Mouse (Mus musculus) cerebellum, adult (tissue): ENCODE results near the gene Tmem63b.

ENCODE experiments used
- ATAC-seq: cut with Nextera tagmentation; 2 replicates; pipeline ENCODE4 v1.9.2; 2017; ENCODE audit warnings: mild to moderate bottlenecking, moderate library complexity, mixed read lengths; ENCODE audit not compliant: insufficient number of reproducible peaks, low FRiP score, low TSS enrichment

Tmem63b gene

DNA sequence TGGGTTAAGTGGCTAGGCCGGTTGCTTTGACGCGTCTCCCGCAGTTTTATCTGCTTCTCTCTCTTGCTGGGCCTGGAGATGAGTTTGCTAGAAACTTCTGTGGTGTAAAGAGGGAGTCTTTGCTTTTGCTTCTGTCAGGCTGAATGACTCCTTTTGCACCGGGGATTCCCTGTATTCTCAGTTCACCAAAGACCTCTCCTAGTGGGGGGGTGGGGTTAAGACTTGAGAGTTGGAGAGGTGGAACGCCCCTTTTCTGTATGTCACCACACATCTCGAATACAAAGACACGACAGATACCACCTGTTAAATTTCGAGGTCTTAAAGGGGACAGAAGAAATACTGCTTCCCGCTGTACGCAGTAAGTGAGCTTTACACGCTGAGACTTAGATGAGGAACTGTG lies at the start of gene Tmem63b:
Gene Tmem63b (minus strand): TSS at position 190 of the 400 bp plus-strand sequence.
- no peak for ATAC-seq

- ATAC-seq: 0 out of 2 replicates have a peak, but pooled peaks have one; percentile 32
These were observed 48.9 kb upstream of the Tmem63b start for GRCm38 (mm10) chr17:45735382-45736310.

DNA sequence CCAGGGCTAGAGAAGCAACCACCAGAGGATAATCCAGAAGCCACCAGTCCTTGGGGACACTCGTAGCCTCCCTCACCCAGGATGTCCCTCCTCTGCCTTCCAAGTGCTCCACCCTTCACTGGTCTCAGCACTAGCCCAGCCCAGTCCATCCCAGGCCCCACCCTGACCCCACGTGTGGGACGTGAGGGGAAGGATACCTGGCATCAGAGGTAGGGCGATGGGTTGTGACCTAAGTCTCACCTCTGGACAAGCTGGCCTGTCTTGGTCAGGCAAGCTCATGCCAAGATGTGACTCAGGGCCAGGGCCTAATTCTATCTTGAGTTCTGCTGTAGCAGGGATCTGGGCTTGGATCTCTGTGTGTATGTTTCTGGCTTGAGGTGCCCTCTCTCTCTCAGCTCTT lies 48.2 kb upstream of the Tmem63b start:
- no peak for ATAC-seq

GRCm38 (mm10) chr17:45734333-45734732 lies 47.6 kb upstream of the Tmem63b start:
- no peak for ATAC-seq

DNA sequence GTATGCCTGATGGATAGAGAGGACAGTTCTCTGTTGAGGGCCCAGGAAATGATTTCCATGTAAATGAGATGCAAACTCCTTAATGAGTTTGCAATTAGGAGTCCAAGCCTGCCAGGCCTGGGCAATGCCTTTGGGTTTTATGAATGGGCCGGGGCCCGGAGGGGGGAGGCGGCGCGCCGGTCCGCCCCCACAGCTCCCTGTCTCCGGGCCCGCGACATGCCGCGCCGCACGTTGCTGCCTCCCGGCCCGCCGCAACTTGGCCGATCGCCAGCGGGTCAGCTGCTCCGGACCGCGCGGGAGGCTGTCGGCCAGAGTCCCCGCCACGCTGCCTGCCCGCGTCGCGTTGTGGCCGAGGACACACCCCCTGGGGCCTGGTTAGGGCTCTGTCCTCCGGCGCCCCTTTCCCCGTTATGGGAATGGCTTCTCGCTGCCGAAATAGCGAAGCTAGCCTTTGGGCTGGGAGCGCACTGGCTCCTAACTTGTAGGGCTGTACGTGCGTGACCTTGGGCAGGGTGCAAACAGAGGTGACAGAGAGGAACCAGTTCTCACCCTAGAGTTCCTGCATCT lies 47.1 kb upstream of the Tmem63b start, which contains the start of gene 1600014C23Rik:
Gene 1600014C23Rik (minus strand): TSS at position 110 of the 567 bp plus-strand sequence.
- ATAC-seq: no peak

DNA sequence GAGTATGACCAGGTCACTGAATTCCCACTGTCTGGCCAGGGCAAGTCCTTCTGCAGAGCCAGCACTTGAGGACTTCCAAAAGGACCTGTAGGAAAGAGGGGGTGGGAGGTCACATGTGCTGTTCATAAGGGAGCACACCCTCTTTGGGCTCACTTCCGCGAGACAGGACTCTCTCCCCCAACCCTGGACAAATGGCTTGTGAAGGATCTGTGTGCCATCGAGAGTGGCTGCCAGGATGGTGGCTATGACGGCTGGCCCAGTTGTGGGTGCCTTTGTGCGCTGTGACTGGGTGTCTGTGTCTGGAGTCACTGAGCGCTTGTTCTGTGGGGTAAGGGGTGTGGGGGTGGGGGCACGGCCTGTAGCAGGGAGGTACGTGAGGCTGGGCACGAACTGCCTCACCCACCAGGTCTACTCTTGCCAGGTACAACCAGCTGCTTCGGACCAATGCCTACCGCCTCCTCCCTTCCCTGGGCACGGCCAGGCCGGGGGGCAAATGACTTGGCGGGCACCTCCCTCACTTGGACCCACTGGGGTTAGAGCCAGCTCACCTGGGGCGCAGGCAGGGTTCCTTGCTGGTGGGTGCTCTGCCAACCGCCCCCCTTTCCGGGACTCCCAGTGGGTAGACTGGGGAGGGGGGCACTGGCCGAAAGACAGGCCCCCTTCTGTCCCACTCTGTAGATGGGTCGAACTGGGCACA lies 46.5 kb upstream of the Tmem63b start:
- no peak for ATAC-seq

DNA sequence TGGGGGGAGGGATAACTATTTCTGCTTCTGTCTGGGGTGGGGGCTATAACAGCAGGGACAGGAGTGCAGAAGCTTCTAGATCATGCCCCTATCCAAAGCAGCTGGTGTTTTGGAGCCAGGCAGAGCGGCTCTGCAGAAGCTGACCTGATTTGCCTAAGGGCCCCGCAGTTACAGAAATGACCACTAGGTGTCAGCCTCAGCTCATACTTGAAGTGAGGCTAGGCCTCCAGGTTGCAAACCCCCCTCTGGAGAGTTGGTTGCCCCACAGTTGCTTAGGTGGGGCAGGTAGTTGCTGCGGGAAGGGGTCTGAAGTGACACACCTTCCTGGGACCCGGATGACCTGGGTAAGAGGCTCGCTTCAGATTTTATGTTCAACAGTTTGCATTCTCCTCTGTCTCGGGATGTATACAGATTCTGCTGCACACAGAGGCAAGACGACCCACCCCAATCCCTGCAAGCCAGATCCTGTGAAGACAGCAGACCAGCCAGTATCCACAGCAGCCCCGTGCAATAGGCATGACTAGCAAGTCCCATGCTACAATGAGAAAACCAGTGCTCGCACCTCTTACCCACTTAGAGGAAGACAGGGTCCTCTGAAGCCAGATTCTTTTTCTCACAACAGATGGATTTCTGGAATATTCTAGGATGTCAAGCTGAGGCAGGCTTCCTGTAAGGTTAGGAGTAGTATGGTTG lies 44.6 kb upstream of the Tmem63b start:
- ATAC-seq: 0 out of 2 replicates have a peak, but pooled peaks have one; percentile 32

DNA sequence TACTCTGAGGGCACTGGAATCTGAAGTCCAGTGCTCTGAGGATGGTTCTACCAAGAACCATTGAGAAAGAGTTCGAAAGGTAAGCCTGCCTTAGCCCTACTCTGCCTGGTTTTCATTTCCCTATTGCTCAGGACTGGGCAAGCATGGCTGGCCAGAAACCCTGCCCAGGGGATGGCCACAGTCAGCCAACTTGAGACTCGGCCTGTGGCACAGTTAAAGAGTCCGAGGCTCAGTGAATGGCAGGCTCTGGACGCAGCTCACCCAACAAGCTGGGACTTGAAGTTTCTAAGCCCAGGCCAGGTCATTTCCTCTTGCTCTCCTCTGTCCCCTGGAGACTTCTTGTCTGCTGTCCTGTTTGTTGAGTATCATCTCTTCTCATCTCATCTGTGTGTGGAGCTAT lies 44.0 kb upstream of the Tmem63b start:
- ATAC-seq: no peak

GRCm38 (mm10) chr17:45729387-45729786 lies 42.7 kb upstream of the Tmem63b start:
- no peak for ATAC-seq

DNA sequence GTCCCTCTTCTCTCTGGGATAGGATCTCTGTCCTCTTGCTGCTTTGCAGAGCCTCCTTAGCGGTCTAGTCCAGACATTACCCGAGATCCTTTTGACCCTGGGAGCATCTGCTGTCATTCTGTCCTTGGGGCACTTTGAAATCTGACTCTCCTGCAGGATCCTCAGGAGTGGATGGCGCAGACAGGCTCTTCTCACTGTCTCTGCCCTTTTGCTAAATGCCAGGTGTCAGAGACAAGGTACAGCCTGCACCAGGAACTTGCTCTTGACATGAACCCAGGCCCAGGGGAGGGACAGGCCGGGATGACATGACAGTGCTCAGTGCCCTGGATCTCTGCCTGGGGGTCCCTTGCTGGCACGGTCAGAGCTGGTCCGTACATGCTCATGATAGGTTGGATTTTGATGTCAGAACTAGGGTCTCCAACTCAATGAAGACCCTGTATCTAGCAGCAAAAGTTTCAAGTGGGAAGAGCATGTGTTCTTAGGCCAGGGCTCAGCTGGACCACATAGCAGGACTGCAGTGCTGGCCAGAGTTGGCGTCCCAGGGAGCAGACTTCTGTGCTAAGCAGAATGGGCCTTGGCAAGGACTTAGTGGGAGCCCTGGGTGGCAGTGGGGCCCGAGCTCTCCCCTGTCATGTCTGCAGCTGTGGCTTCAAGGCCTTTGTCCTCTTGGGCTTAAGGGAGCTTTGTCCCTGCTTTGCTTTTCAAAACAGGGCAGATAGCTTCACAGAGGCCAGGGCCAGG lies 41.4 kb upstream of the Tmem63b start:
- ATAC-seq: no peak

DNA sequence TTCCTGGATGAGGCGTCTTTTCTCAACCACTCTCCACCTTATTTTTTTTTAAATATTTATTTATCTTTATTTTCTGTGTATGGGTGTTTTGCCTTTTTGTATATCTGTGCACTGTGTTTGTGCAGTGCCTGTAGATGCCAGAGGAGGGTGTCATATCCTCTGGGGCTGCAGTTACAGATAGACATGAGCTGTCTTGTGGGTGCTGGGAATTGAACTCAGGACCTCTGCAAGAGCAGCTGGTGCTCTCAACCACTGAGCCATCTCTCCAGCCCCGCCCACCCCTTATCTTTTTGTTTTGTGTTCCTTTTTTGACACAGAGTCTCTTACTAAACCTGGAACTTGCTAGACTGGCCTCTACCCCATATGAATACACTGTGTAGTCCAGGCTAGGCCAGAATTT lies 40.8 kb upstream of the Tmem63b start:
- no peak for ATAC-seq

GRCm38 (mm10) chr17:45726249-45726648 lies 39.5 kb upstream of the Tmem63b start:
- no peak for ATAC-seq

DNA sequence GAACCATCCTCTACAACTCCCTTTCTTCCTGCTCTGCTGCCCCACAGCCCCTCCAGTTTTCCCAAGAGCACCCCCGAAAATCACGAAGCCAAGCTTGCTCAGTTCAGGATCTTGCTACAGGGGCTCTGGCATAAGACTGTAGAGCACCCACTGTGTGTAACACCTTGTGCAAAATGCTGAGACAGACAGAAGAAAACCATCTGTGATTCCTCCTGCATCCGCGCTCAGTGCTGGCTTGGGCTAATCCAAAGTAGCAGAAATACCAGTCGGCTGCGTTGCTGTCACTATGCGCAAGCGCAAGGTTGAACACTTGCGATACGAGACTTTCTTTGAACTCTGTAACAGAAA lies 37.8 kb upstream of the Tmem63b start:
- ATAC-seq: no peak

DNA sequence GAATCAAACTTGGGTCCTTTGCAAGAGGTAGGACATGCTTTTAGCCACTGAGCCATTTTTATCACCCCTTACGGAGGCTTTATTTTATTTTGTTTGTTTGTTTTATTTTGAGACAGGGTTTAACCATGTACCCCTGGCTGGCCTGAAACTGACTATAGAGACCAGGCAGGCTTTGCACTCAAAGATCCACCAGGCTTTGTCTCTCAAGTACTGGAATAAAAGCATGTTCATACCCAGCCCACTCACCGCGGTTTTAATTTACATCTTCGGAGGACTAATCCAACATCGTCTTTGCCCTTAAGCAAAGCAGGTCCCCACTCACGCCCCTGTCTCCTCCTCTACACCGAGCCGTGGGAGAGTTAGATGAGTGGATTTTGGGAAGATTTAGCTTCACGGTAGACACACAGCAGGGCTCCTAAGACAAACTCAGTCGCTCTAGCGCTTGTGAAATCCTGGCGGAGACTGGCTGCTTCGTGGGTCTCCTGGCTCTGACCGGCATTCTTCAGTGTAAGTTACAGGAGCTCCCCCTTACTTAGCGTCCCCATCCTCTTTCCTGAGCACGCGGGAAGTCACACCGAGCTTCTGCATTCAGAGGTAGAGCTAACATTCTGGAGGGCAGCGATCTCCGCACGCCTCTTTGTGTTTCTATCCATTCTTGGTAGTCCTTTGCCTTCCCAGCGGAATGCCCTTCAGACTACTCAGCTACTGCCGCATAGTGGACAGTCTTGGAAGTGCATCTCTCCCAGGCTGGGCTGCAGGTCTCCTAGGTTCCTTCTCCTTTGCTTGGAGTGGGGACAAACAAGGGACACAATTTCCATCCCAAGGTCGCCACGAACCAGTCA lies 37.2 kb upstream of the Tmem63b start:
- ATAC-seq: peak; percentile 63

- peak; percentile 49; the same call in 1 of the 2 replicates for ATAC-seq
These were observed 31.6 kb upstream of the Tmem63b start for GRCm38 (mm10) chr17:45718323-45718722.

DNA sequence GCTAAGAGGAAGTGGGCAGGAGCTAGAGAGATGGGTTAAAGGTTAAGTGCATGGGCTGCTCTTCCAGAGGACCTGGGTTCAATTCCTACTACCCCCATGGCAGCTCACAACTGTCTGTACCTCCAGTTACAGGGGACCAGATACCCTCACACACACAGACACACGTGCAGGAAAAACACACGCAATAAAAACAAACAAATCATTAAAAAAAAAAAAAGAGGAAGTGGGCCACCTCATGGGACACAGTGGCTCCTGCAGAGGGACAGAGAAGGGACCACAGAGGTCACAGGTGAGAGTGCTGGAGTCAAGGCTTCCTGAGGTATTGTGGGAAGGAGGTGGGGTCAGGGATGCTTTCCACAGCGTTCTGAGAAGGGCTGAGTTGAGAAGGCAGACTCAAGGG lies 24.8 kb upstream of the Tmem63b start:
- ATAC-seq: no peak

GRCm38 (mm10) chr17:45710407-45710806 lies 23.7 kb upstream of the Tmem63b start:
- no peak for ATAC-seq

DNA sequence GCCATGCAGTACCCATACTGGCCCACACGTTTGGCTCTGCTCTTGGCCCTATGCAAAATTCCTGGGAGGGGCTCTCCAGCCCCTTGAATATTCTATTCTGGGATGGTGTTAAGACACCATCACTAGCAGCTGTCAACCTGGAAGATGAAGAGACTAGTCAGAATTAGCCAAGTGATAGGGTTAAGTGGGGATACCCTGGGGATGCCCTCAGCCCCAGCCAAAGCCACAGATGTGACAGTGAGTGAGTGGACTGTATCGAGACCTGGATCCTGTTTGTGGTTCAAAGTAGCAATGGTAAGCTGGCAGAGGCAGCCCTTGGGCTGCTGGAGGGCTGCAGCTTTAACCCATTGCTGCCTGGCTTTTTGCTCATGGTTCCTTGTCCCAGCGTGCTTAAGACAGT lies 23.1 kb upstream of the Tmem63b start:
- ATAC-seq: no peak

DNA sequence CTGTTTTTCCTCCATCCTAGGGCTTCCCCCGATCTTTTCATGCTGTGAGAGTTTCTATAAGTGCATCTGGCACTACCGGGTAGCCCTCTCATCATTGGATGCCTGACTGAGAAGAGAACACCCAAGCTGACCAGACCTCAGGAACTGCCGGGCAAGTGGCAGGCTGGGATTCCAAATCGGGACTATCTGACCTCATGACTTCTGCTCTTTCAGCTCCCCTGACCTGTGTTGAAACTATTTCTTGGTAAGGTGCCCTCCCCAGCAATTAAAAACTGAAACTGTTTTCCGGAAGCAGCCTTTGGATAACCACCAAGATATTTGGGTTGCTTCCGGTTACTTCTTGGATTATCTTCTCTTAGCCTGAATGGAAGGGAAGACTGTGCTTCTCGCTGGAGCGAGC lies 21.5 kb upstream of the Tmem63b start:
- ATAC-seq: no peak
